Mouse (Mus musculus) hindbrain, embryonic 16.5 days (tissue): ENCODE measurements around the gene Etl4. TPM values are rescaled to one million over a fixed set of nuclear protein-coding genes. Genes with fewer than 3 reads are reported as not detected.
"Not testable (repeated sequence)": the region's sequence is repeated elsewhere in the genome, so short reads cannot be mapped to it uniquely, and the experiment has no call there.

Experiments
- ATAC-seq: fragments of 200-750 bp; cut with Nextera tagmentation; 2 replicates; pipeline ENCODE4 v1.8.0; 2017; ENCODE audit warnings: moderate TSS enrichment, moderate library complexity
- H3K27ac ChIP-seq: fragments of 300-500 bp; sonication (generic); 2 replicates; pipeline ENCODE4 v1.5.1; 2014; ENCODE audit warnings: low read depth, mild to moderate bottlenecking, control low read depth, low read length, moderate library complexity
- H3K27me3 ChIP-seq: fragments of 300-500 bp; sonication (generic); replicated peaks from 2 replicates; pipeline ENCODE4 v1.6.1; 2014; ENCODE audit warnings: low read length; ENCODE audit not compliant: control insufficient read depth, insufficient read depth
- H3K36me3 ChIP-seq: fragments of 300-500 bp; sonication (generic); 2 replicates; pipeline ENCODE4 v1.6.1; 2014; ENCODE audit warnings: mild to moderate bottlenecking, low read length, moderate library complexity, mixed read lengths; ENCODE audit not compliant: control insufficient read depth, insufficient read depth
- H3K4me1 ChIP-seq: fragments of 300-500 bp; sonication (generic); 2 replicates; pipeline ENCODE4 v1.6.1; 2014; ENCODE audit warnings: low read depth, low read length; ENCODE audit not compliant: control insufficient read depth, insufficient read depth
- H3K4me2 ChIP-seq: fragments of 300-500 bp; sonication (generic); 2 replicates; pipeline ENCODE4 v1.6.1; 2014; ENCODE audit warnings: mild to moderate bottlenecking, low read length, control low read depth, moderate library complexity
- H3K4me3 ChIP-seq: fragments of 300-500 bp; sonication (generic); 2 replicates; pipeline ENCODE4 v1.5.1; 2014; ENCODE audit warnings: mild to moderate bottlenecking, low read length, control low read depth, moderate library complexity
- H3K9ac ChIP-seq: fragments of 300-500 bp; sonication (generic); 2 replicates; pipeline ENCODE4 v1.6.1; 2014; ENCODE audit warnings: low read depth, mild to moderate bottlenecking, control low read depth, low read length, moderate library complexity
- H3K9me3 ChIP-seq: fragments of 300-500 bp; sonication (generic); 2 replicates; pipeline ENCODE4 v1.6.1; 2014; ENCODE audit warnings: mild to moderate bottlenecking, low read length, moderate library complexity; ENCODE audit not compliant: control insufficient read depth
- WGBS: fragments of 180-500 bp; shearing (Covaris S2); extraction: QIAGEN DNeasy Blood & Tissue Kit; methylation state at CpG from one replicate; pipeline ENCODE4 v1.1.7; 2014; 5-methylcytosine and 5-hydroxymethylcytosine counted together
- polyA plus RNA-seq: library from polyadenylated mRNA; unstranded; fragments of >200 nt; fragmentation: Nextera tagmentation; extraction: Ambion mirVana; gene quantifications from 2 replicates; pipeline ENCODE4 v1.2.1, GENCODE M21; 2015

Gene Etl4
- polyA plus RNA-seq, 1 experiment from 2014 or later, result 5.0 TPM

DNA sequence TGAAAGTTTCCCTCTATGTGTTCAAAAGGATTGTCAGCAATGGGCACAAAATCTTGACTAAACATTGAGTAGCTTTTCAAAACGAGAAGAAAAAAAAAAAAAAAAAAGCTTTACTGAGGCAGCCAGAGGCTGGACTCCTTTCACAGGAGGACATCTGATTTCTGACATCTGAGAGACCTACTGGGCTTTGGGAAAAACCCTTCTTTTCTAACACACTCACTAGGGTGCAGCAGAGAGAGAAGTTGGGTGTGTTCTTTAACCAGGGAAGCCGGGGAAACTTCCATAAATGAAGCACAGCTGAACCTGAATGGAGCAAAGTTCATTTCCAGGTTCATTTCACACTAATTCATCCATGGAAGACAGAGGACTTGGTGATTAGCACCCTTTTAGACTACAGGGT, 222.2 kb downstream of the Etl4 start:
- Histone ChIP-seq H3K9me3 (no peaks in the 10 kb centered on the region), H3K36me3 (no peaks in the 10 kb centered on the region), H3K27me3 (no peaks in the 10 kb centered on the region), H3K4me2 (no peak overlapping the region), H3K27ac (no peak overlapping the region), H3K9ac (no peak overlapping the region), H3K4me1 (no peaks in the 10 kb centered on the region), H3K4me3 (no peak overlapping the region)
- no peak for ATAC-seq
- 34% methylated on average over 2 of the region's 2 CpGs for WGBS

DNA sequence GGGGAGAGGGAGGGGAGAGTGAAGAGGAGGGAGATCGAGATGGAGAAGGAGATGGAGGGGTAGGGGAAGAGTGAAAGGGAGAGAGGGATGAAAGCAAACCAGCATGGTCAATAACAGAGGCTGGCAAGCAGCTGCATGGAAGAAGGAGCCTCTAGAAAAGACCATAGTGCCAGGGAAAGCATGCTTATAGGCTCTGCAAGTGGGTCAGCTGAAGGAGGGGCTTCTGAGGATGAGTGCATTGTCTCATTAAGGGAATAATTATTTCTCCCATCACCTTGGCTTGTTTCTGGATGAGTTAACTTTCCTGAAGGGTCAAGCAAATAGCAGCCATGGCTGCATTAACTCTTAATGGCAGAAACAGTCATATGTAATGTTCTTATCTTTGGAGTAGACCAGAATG, 228.8 kb downstream of the Etl4 start:
- no peak overlapping the region for H3K27ac ChIP-seq
- H3K9me3 ChIP-seq, result no peaks in the 10 kb centered on the region
- no peak for ATAC-seq
- no peaks in the 10 kb centered on the region for H3K4me1 ChIP-seq
- H3K4me3 ChIP-seq, result no peak overlapping the region
- H3K4me2 ChIP-seq, result no peak overlapping the region
- H3K36me3 ChIP-seq, result no peaks in the 10 kb centered on the region
- H3K9ac ChIP-seq, result no peak overlapping the region
- 63% methylated on average over 1 of the region's 1 CpGs for WGBS
- no peaks in the 10 kb centered on the region for H3K27me3 ChIP-seq

DNA sequence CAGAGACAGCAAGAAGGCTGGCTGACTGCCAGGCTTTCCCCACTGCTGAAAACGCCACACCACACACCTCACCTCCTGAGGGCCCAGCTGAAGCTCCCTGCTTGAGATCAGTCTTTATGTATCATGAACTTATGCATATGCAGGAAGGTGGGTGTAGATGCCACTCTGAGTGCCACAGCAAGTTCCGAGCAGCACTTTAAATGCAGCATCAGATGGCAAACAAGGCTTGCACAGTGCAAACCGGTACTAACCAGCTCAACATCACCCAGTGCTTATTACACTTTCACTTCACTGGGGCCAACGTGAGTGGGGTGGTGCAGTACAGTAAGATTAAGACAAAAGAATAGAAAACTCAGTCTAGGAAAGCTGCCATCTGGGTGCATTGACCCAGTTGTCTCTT, 235.8 kb downstream of the Etl4 start:
- peak; percentile 27; the same call in 1 of the 2 replicates for ATAC-seq
- Histone ChIP-seq H3K27me3 (no peaks in the 10 kb centered on the region), H3K27ac (no peak overlapping the region), H3K9me3 (no peaks in the 10 kb centered on the region), H3K9ac (no peak overlapping the region), H3K4me2 (no peak overlapping the region), H3K4me3 (no peak overlapping the region), H3K36me3 (no peaks in the 10 kb centered on the region), H3K4me1 (no peaks in the 10 kb centered on the region)
- 72% methylated on average over 4 of the region's 4 CpGs for WGBS

DNA sequence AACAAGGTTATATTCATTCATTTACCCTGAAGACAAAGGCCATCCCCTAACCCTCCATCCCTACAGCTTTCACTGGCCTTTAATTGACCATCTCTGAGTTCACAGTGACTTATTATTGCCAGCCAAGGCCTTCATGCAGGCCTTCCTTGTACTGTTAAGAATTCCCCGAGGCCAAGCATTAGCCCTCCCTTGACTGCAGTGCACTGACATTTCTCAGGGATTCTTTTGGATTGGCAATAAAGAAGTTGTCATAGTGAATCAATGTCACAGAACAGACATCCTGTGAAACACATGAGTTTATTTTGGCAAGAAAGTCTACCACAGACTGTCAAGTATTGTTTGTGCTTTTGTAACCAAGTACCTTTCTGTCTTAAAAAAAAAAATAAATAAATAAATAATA, 257.5 kb downstream of the Etl4 start:
- peak; percentile 48; the same call in 1 of the 2 replicates for ATAC-seq

DNA sequence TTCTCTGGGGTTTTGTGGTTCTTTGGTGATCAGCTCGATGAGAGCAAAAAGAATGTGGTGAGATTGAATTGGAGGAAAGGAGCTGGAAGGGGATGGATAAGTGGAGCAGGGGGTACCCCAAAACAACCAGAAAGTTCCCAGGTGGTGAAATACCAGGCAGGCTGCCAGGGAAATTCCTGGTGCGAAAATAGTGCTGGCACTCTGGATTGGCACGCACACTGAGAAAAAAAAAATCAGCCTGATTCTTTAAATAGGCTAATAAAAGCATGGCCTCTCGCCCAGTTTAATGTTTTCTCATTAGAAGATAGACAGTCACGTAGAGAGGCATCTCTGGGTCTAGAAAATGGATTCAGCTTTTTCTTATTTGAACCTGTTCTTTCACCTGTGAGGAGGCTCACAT, 258.0 kb downstream of the Etl4 start:
- no peaks in the 10 kb centered on the region for H3K36me3 ChIP-seq
- no peak overlapping the region for H3K9ac ChIP-seq
- no peaks in the 10 kb centered on the region for H3K9me3 ChIP-seq
- H3K27ac ChIP-seq, result no peak overlapping the region
- no peak for ATAC-seq
- no peaks in the 10 kb centered on the region for H3K27me3 ChIP-seq
- no peak overlapping the region for H3K4me3 ChIP-seq
- H3K4me1 ChIP-seq, result no peaks in the 10 kb centered on the region
- no peak overlapping the region for H3K4me2 ChIP-seq
- WGBS, result 48% methylated on average over 5 of the region's 5 CpGs

More for the DNA sequence above, 257.5 kb downstream of the Etl4 start:
- Histone ChIP-seq H3K4me3 (no peak overlapping the region), H3K4me1 (no peaks in the 10 kb centered on the region), H3K27ac (no peak overlapping the region), H3K9me3 (no peaks in the 10 kb centered on the region), H3K27me3 (no peaks in the 10 kb centered on the region), H3K4me2 (no peak overlapping the region), H3K36me3 (no peaks in the 10 kb centered on the region), H3K9ac (no peak overlapping the region)
- 50% methylated on average over 1 of the region's 1 CpGs for WGBS

DNA sequence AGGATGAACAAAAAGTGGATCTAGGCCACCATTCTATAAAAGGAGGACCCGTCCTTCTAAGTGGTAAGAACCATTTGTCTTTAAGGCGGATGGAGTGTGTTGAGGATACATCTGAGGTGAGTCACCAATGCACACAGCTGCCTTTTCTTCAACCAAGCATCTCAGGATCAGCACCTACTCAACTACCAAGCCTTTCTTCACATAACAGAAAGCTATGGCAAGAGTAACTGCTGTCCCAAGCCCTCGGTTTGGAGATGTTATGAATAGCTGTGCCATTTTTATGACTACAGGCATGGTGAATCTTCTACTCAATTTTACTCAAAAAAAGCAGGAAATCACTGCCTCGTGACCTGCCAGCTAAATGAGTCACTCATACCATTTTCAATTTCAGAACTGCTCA, 258.6 kb downstream of the Etl4 start:
- H3K4me1 ChIP-seq, result no peaks in the 10 kb centered on the region
- H3K9me3 ChIP-seq, result no peaks in the 10 kb centered on the region
- H3K27me3 ChIP-seq, result no peaks in the 10 kb centered on the region
- WGBS, result 87% methylated on average over 4 of the region's 4 CpGs
- H3K4me2 ChIP-seq, result no peak overlapping the region
- no peak overlapping the region for H3K4me3 ChIP-seq
- H3K27ac ChIP-seq, result no peak overlapping the region
- no peaks in the 10 kb centered on the region for H3K36me3 ChIP-seq
- ATAC-seq, result no peak
- H3K9ac ChIP-seq, result no peak overlapping the region

DNA sequence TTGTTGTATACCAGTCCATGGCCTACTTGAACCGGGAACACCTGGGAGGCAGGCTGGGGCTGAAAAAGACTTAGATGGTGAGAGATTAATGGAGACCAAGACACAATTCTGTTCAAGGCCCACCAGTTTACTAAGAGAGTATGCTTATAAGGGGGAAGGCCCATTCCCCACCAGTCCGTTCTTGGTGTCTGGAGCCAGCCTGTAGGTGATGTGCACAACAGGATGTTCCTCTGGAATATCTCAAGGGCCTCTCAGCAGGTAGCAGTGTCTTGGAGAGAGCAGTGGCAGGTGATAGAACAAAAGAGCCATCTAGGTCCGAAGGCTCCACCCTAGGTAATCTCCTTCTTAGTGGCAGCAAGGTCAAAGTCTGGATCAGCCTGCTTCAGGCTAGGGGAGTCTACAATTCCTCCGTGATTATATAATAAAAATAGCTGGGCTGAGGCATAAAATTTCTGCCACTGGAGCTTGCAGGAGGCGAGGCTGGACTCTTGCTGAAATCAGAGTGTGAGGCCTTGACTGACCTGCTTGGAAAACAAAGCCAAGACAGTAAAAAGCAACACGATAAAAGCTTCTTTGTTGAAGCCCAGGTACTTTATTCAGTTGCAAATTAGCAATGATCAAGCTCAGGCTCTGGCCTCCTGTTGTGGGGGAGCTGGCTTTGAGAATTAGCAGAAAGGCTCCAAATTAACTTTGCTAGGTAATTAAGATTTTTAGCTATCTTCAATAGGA, 267.0 kb downstream of the Etl4 start:
- 72% methylated on average over 6 of the region's 6 CpGs for WGBS
- not testable (repeated sequence) for H3K4me2 ChIP-seq, H3K9me3 ChIP-seq, H3K27ac ChIP-seq, H3K36me3 ChIP-seq, H3K4me3 ChIP-seq, H3K27me3 ChIP-seq, ATAC-seq, H3K4me1 ChIP-seq, H3K9ac ChIP-seq

DNA sequence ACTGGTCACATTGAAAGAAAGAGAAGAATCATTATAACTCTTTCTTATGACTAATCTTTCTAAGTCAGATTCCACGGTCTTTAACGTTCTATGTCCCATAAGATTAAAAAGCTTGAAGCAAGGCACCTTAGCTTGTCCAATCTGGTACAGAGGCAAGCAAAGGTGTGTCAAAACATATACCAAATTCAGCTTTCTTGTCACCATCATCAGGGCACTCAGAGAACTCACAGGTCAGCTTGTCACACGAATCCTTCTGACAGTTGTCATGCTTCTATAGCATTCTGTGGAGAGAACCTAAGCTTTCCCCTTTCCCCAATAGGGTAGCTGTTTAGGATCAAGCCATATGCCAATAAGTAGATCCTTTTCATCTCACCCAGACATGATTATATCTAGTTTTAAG, 267.7 kb downstream of the Etl4 start:
- not testable (repeated sequence) for H3K4me1 ChIP-seq, H3K36me3 ChIP-seq, H3K27ac ChIP-seq, H3K4me2 ChIP-seq, H3K9me3 ChIP-seq, ATAC-seq, H3K9ac ChIP-seq, H3K4me3 ChIP-seq, H3K27me3 ChIP-seq
- WGBS, result 88% methylated on average over 3 of the region's 3 CpGs

DNA sequence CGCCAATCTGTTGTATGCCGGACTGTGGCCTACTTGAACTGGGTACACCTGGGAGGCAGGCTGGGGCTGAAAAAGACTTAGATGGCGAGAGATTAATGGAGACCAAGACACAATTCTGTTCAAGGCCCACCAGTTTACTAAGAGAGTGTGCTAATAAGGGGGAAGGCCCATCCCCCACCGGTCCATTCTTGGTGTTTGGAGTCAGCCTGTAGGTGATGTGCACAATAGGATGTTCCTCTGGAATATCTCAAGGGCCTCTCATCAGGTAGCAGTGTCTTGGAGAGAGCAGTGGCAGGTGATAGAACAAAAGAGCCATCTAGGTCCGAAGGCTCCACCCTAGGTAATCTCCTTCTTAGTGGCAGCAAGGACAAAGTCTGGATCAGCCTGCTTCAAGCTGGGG, 271.0 kb downstream of the Etl4 start:
- not testable (repeated sequence) for H3K9me3 ChIP-seq, H3K4me2 ChIP-seq, H3K27me3 ChIP-seq, H3K27ac ChIP-seq, H3K36me3 ChIP-seq, ATAC-seq, H3K9ac ChIP-seq, H3K4me1 ChIP-seq, H3K4me3 ChIP-seq
- 94% methylated on average over 5 of the region's 5 CpGs for WGBS

DNA sequence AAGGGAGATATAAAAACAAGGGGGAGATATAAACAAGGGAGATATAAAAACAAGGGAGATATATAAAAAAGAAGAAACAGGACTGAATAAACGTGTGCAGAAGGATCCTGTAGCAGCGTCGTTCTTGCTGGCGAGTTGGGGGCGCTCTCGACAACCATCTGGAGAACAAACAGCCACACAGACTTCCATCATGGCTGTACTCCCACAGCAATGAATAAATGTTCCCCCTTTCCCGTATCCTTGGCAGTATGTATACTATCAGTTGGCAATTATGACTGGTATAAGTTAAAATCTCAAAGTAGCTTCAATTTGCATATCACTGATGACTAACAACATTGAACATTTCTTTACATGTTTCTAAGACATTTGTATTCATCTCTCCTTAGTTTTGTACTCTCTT, 277.6 kb downstream of the Etl4 start:
- H3K27ac ChIP-seq, ATAC-seq, H3K36me3 ChIP-seq, H3K4me1 ChIP-seq, H3K27me3 ChIP-seq, H3K9me3 ChIP-seq, H3K4me2 ChIP-seq, H3K9ac ChIP-seq, H3K4me3 ChIP-seq: not testable (repeated sequence)
- WGBS, result 88% methylated on average over 7 of the region's 7 CpGs
